Mouse (Mus musculus) neural tube, embryonic 13.5 days (tissue): Measurements from ENCODE around the gene Rpl6. TPM values are rescaled to one million over a fixed set of nuclear protein-coding genes. Genes with fewer than 3 reads are reported as not detected.

Experiments used
- ATAC-seq: fragments of 200-750 bp; cut with Nextera tagmentation; 2 replicates; pipeline ENCODE4 v1.8.0; 2017; ENCODE audit warnings: low read depth, mild to moderate bottlenecking, moderate TSS enrichment, moderate library complexity
- H3K27ac ChIP-seq: fragments of 300-500 bp; sonication (generic); replicated peaks from 2 replicates; pipeline ENCODE4 v1.5.1; 2015; ENCODE audit warnings: moderate library complexity, mild to moderate bottlenecking, inconsistent platforms
- H3K27me3 ChIP-seq: fragments of 300-500 bp; sonication (generic); 2 replicates; pipeline ENCODE4 v1.6.1; 2015; ENCODE audit warnings: mild to moderate bottlenecking, inconsistent platforms
- H3K36me3 ChIP-seq: fragments of 300-500 bp; sonication (generic); 2 replicates; pipeline ENCODE4 v1.6.1; 2015; ENCODE audit warnings: mild to moderate bottlenecking, inconsistent platforms
- H3K4me1 ChIP-seq: fragments of 300-500 bp; sonication (generic); replicated peaks from 2 replicates; pipeline ENCODE4 v1.6.1; 2015; ENCODE audit warnings: inconsistent platforms
- H3K4me2 ChIP-seq: fragments of 300-500 bp; sonication (generic); 2 replicates; pipeline ENCODE4 v1.6.1; 2015; ENCODE audit warnings: inconsistent platforms, mild to moderate bottlenecking, moderate library complexity
- H3K4me3 ChIP-seq: fragments of 300-500 bp; sonication (generic); 2 replicates; pipeline ENCODE4 v1.5.1; 2015; ENCODE audit warnings: mild to moderate bottlenecking, inconsistent platforms
- H3K9ac ChIP-seq: fragments of 300-500 bp; sonication (generic); 2 replicates; pipeline ENCODE4 v1.6.1; 2015; ENCODE audit warnings: moderate library complexity, mild to moderate bottlenecking, inconsistent platforms
- H3K9me3 ChIP-seq: fragments of 300-500 bp; sonication (generic); 2 replicates; pipeline ENCODE4 v1.6.1; 2016; ENCODE audit warnings: inconsistent platforms
- WGBS: fragments of 180-500 bp; shearing (Covaris S2); methylation state at CpG from one replicate; pipeline ENCODE4 v1.1.7; 2015; 5-methylcytosine and 5-hydroxymethylcytosine counted together
- polyA plus RNA-seq: library from polyadenylated mRNA; unstranded; fragments of >200 nt; fragmentation: Nextera tagmentation; extraction: Ambion mirVana; gene quantifications from 2 replicates; pipeline ENCODE4 v1.2.1, GENCODE M21; 2015

Gene Rpl6
- polyA plus RNA-seq, 1 experiment from 2014 or later: 425 TPM

GRCm38 (mm10) chr5:121249693-121250092, 45.4 kb downstream of the Rpl6 start:
- no peak overlapping the region for H3K9ac ChIP-seq
- H3K4me1 ChIP-seq: no peaks in the 10 kb centered on the region; the same call in none of the 2 replicates
- no peak overlapping the region for H3K4me2 ChIP-seq
- H3K27me3 ChIP-seq: no peaks in the 10 kb centered on the region
- H3K36me3 ChIP-seq: peaks cover 9% of the 10 kb centered on the region
- H3K27ac ChIP-seq: no peak overlapping the region
- no peak for ATAC-seq
- H3K4me3 ChIP-seq: no peak overlapping the region
- 95% methylated on average over 3 of the region's 3 CpGs for WGBS
- H3K9me3 ChIP-seq: no peaks in the 10 kb centered on the region

GRCm38 (mm10) chr5:121251813-121252212, 47.5 kb downstream of the Rpl6 start:
- 74% methylated on average over 8 of the region's 8 CpGs for WGBS

GRCm38 (mm10) chr5:121253816-121254497, 49.7 kb downstream of the Rpl6 start:
- H3K9me3 ChIP-seq: no peaks in the 10 kb centered on the region
- no peak overlapping the region for H3K4me3 ChIP-seq
- no peaks in the 10 kb centered on the region for H3K4me1 ChIP-seq
- H3K9ac ChIP-seq: no peak overlapping the region
- no peak overlapping the region for H3K4me2 ChIP-seq
- H3K36me3 ChIP-seq: peaks cover 36% of the 10 kb centered on the region
- H3K27ac ChIP-seq: no peak overlapping the region
- no peaks in the 10 kb centered on the region for H3K27me3 ChIP-seq
- WGBS: 87% methylated on average over 18 of the region's 18 CpGs
- no peak for ATAC-seq

More at GRCm38 (mm10) chr5:121251813-121252212, 47.5 kb downstream of the Rpl6 start:
- no peak for ATAC-seq
- H3K4me3 ChIP-seq: no peak overlapping the region
- no peaks in the 10 kb centered on the region for H3K4me1 ChIP-seq
- H3K9me3 ChIP-seq: no peaks in the 10 kb centered on the region
- no peak overlapping the region for H3K9ac ChIP-seq
- H3K4me2 ChIP-seq: no peak overlapping the region
- no peaks in the 10 kb centered on the region for H3K27me3 ChIP-seq
- no peak overlapping the region for H3K27ac ChIP-seq
- peaks cover 27% of the 10 kb centered on the region for H3K36me3 ChIP-seq

DNA sequence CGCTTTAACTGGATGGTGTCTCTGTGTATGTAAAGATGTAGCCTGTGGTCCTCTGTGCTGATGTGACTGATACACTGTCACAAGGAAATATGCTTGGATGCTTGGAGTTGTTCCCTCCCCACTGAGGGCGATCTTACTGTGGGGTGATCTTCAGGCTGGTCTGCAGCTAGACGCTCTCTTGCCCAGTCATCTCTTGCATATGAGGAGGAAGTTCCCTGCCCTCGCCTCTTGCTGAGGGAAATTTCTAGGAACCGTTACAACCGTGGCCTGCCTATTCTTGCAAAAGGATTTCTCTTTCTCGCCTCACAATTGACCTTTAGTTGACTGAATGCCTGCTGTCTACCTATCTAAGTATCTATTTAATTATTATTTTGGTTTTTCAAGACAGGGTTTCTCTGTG, 50.7 kb downstream of the Rpl6 start:
- H3K36me3 ChIP-seq: peaks cover 43% of the 10 kb centered on the region
- no peak overlapping the region for H3K9ac ChIP-seq
- H3K9me3 ChIP-seq: no peaks in the 10 kb centered on the region
- H3K4me3 ChIP-seq: no peak overlapping the region
- WGBS: 86% methylated on average over 7 of the region's 7 CpGs
- no peak overlapping the region for H3K4me2 ChIP-seq
- ATAC-seq: no peak
- no peaks in the 10 kb centered on the region for H3K4me1 ChIP-seq
- no peak overlapping the region for H3K27ac ChIP-seq
- H3K27me3 ChIP-seq: no peaks in the 10 kb centered on the region

Other genes starting within 250 kb of the Rpl6 start
- 9.0 and 9.4 TPM in 2 replicates for gene Rph3a, start 194.4 kb upstream of the Rpl6 start, polyA plus RNA-seq
- gene Ptpn11, start 13.1 kb upstream of the Rpl6 start, polyA plus RNA-seq: 17.2 and 19.4 TPM in 2 replicates
- 14.7 and 17.3 TPM in 2 replicates for gene Hectd4, start 15.7 kb downstream of the Rpl6 start, polyA plus RNA-seq
- gene Trafd1, start 181.2 kb downstream of the Rpl6 start, polyA plus RNA-seq: 119 and 130 TPM in 2 replicates
- gene Naa25, start 193.5 kb downstream of the Rpl6 start, polyA plus RNA-seq: 46.7 and 53.9 TPM in 2 replicates
- 1.8 and 2.1 TPM in 2 replicates for gene Tmem116, start 247.4 kb downstream of the Rpl6 start, polyA plus RNA-seq
- gene Erp29, start 248.0 kb downstream of the Rpl6 start, polyA plus RNA-seq: 171 and 174 TPM in 2 replicates